Mouse (Mus musculus) heart, adult 2 months (tissue): Measurements from ENCODE around the gene Tfap4.

Source experiments
- CTCF ChIP-seq: fragments of 200-600 bp; IDR thresholded peaks from 2 replicates; pipeline ENCODE4 v1.8.1; 2022; ENCODE audit warnings: antibody characterized with exemption, mild to moderate bottlenecking, moderate library complexity
- EP300 ChIP-seq: fragments of 200-500 bp; IDR thresholded peaks from 2 replicates; pipeline ENCODE4 v1.6.1; 2011; ENCODE audit warnings: low read depth, low read length, control low read depth; ENCODE audit not compliant: insufficient read depth
- POLR2A ChIP-seq: fragments of 200-500 bp; IDR thresholded peaks from 2 replicates; pipeline ENCODE4 v1.6.1; 2011; ENCODE audit warnings: mild to moderate bottlenecking, low read depth, low read length, control low read depth; ENCODE audit not compliant: insufficient read depth

DNA sequence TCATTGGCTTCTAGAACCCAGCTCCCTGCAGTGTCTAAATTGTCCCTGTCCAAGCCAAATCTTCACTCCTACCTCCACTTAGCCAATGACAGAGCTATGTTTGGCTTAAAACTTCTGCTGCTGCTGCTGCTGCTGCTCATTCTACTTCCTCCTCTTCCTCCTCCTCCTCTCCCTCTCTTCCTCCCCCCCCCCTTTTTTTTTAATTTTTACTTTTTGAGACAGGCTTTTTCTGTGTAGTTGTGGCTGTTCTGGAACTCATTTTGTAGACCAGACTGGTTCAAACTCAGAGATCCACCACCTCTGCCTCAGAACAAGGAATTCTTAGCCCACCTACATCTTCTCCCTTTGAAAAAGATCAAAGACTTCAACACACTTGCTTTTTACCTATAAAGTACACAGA lies 57.1 kb downstream of the Tfap4 start:
- TF ChIP-seq POLR2A (no peak), CTCF (no peak), EP300 (no peak)
